Mouse (Mus musculus) heart, postnatal 14 days (tissue): ENCODE results near the gene Tmem234. TPM values are rescaled to one million over a fixed set of nuclear protein-coding genes. Genes with fewer than 3 reads are reported as not detected.
"Not testable (repeated sequence)": the region's sequence is repeated elsewhere in the genome, so short reads cannot be mapped to it uniquely, and the experiment has no call there.

Experiments used
- DNase-seq, 2 experiments: peaks; one replicate each; pipeline ENCODE4 v3.0.0; 2021 to 2022
- intact Hi-C: fragments of 180-260 bp; cut with DNase I; formaldehyde crosslinking; loops from one replicate; pipeline ENCODE4 v1.15.1; 2025
- long read RNA-seq, 2 experiments: library from polyadenylated mRNA; stranded (forward); transcript quantifications; one replicate each; pipeline ENCODE4 v2.0.0; 2021
- total RNA-seq, 2 experiments: library from RNA; stranded (reverse); gene quantifications; 2 replicates each; pipeline ENCODE4 v1.2.3; 2021

Tmem234 gene
- 10 to 100 TPM; 46.8 to 51.3 TPM for total RNA-seq
- long read RNA-seq, experiment 1, transcript Tmem234-220 (4 exons, 652 nt), result minor isoform, 8 of 142 reads
- long read RNA-seq, experiment 1, transcript Tmem234-212 (6 exons, 680 nt), result minor isoform, 9 of 142 reads
- long read RNA-seq, experiment 1, transcript Tmem234-210 (5 exons, 1,519 nt), result minor isoform, 27 of 142 reads
- long read RNA-seq, experiment 1, transcript Tmem234-201 (5 exons, 1,437 nt), result major isoform, 52 of 142 reads
- long read RNA-seq, experiment 1, partial matches to known transcripts, result 7 of 142 reads
- long read RNA-seq, experiment 1, other reads (novel, unspliced or antisense), result 25 of 142 reads
- long read RNA-seq, experiment 2, transcript Tmem234-212 (6 exons, 680 nt), result minor isoform, 5 of 137 reads
- long read RNA-seq, experiment 2, transcript Tmem234-220 (4 exons, 652 nt), result minor isoform, 5 of 137 reads
- long read RNA-seq, experiment 2, transcript Tmem234-201 (5 exons, 1,437 nt), result major isoform, 53 of 137 reads
- long read RNA-seq, experiment 2, transcript Tmem234-210 (5 exons, 1,519 nt), result minor isoform, 22 of 137 reads
- long read RNA-seq, experiment 2, partial matches to known transcripts, result 11 of 137 reads
- long read RNA-seq, experiment 2, other reads (novel, unspliced or antisense), result 30 of 137 reads

- intact Hi-C loops, result no loop called here
- DNase-seq, result peak; percentile 83 to 86
Observed at GRCm38 (mm10) chr4:129600233-129601158, at the start of gene Tmem234, which contains the start of gene Eif3i. TSS of gene Tmem234 (plus strand) at chr4:129600668. TSS of gene Eif3i (minus strand) at chr4:129600648.

GRCm38 (mm10) chr4:129554512-129554911 lies 46.0 kb upstream of the Tmem234 start:
- intact Hi-C loops, result not testable (repeated sequence)

GRCm38 (mm10) chr4:129555421-129555861 lies 45.0 kb upstream of the Tmem234 start:
- DNase-seq, result peak in 1 of 2 experiments; percentile 57
- intact Hi-C loops, result no loop called here

More at GRCm38 (mm10) chr4:129554512-129554911, 46.0 kb upstream of the Tmem234 start:
- not testable (repeated sequence) for DNase-seq

- intact Hi-C loops, result loop anchor here (2.0 kb wide), 1 partner anchor 53 kb away; no protein-coding TSS in a partner anchor
- no peak for DNase-seq
Observed at GRCm38 (mm10) chr4:129555862-129556531, 44.5 kb upstream of the Tmem234 start.

- peak; percentile 90 to 91 for DNase-seq
- intact Hi-C loops, result loop anchor here (2.0 kb wide), 1 partner anchor 52 kb away; no protein-coding TSS in a partner anchor
Observed at GRCm38 (mm10) chr4:129556532-129557223, 43.8 kb upstream of the Tmem234 start.

GRCm38 (mm10) chr4:129557256-129557808 lies 43.1 kb upstream of the Tmem234 start:
- DNase-seq, result no peak
- intact Hi-C loops, result loop anchor here (2.0 kb wide), 1 partner anchor 51 kb away; no protein-coding TSS in a partner anchor

- no peak for DNase-seq
- intact Hi-C loops, result no loop called here
Observed at GRCm38 (mm10) chr4:129558321-129558955, 42.0 kb upstream of the Tmem234 start.

- intact Hi-C loops, result no loop called here
- no peak for DNase-seq
Observed at GRCm38 (mm10) chr4:129561184-129561583, 39.3 kb upstream of the Tmem234 start.

- intact Hi-C loops, result no loop called here
- DNase-seq, result no peak
Observed at GRCm38 (mm10) chr4:129563718-129564117, 36.8 kb upstream of the Tmem234 start.

- intact Hi-C loops, result no loop called here
- no peak for DNase-seq
Observed at GRCm38 (mm10) chr4:129565139-129565538, 35.3 kb upstream of the Tmem234 start.

GRCm38 (mm10) chr4:129568366-129568765 lies 32.1 kb upstream of the Tmem234 start:
- intact Hi-C loops, result no loop called here

GRCm38 (mm10) chr4:129570028-129570427 lies 30.4 kb upstream of the Tmem234 start:
- DNase-seq, result no peak
- intact Hi-C loops, result no loop called here

More at GRCm38 (mm10) chr4:129568366-129568765, 32.1 kb upstream of the Tmem234 start:
- no peak for DNase-seq

- DNase-seq, result no peak
- intact Hi-C loops, result no loop called here
Observed at GRCm38 (mm10) chr4:129571551-129572084, 28.9 kb upstream of the Tmem234 start.

- no peak for DNase-seq
- intact Hi-C loops, result no loop called here
Observed at GRCm38 (mm10) chr4:129572236-129573092, 28.0 kb upstream of the Tmem234 start.

- intact Hi-C loops, result no loop called here
- no peak for DNase-seq
Observed at GRCm38 (mm10) chr4:129573093-129573370, 27.4 kb upstream of the Tmem234 start.

GRCm38 (mm10) chr4:129573430-129573829 lies 27.0 kb upstream of the Tmem234 start, which contains the start of gene Lck:
TSS of gene Lck (minus strand) at chr4:129573641.
- DNase-seq, result no peak
- intact Hi-C loops, result no loop called here

- intact Hi-C loops, result no loop called here
- no peak for DNase-seq
Observed at GRCm38 (mm10) chr4:129575171-129575844, 25.2 kb upstream of the Tmem234 start.
